Mouse (Mus musculus): ENCODE measurements around the gene 2810459M11Rik. TPM values are rescaled to one million over a fixed set of nuclear protein-coding genes. Genes with fewer than 3 reads are reported as not detected.
"Not testable (repeated sequence)": the region's sequence is repeated elsewhere in the genome, so short reads cannot be mapped to it uniquely, and the experiment has no call there.

2810459M11Rik gene
- polyA plus RNA-seq (2016; fragmentation: Nextera tagmentation; extraction: Ambion mirVana) = 1.1 and 1.6 TPM in 2 replicates

DNA sequence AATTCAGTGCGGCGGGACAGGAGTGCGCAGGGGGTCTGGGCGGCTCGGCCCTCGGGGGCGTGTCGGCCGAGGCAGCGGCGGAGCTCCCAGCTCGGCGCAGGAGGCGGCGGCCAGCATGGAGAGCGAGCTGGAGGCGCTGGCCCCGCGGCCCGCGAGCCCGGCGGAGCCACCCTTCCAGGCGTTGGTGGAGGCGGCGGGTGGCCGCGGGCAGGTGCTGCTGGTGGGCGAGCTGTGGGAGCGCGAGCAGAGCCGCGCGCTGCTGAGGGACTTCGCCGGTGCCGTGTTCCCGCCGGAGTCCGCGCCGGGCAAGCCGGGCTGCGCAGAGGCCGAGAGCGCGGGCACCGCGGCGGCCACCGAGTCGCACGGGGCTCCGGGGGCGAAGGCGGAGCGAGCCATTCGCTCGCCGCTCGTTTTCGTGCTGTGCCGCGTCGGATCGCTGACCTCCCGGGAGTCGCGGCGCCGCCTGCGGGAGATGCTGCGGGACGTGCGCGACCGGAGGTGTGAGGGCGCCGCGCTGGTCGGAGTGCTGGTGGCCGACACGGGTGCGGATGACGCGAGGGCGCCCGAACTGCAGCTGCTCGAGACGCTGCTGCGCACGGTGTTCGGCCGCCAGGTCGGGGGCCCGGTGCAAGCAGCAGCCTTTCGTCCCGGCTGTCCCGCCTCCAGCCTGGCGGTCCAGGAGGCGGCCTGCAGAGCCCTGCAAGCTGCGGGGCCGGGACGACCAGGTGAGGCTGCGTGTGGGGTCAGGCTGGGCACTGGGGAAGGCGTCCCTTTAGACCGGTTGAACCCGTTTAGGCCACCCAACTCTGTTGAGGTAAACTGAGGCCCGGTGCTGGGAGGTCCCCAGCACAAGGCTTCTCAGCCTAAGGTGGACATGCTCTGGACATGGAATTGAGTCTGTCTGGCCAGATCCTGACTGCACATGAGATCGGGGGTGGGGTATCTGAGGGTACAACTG is at the start of gene 2810459M11Rik:
Gene 2810459M11Rik (plus strand): TSS at position 16 of the 958 bp plus-strand sequence.
- Histone ChIP-seq H3K4me1 (0 out of 2 replicates have a peak, but pooled peaks cover 3% of the 10 kb centered on the region), H3K27me3 (replicated peaks) (peaks cover 46% of the 10 kb centered on the region), H3K4me2 (replicated peaks) (peak within 1 kb of the TSS; percentile 99), H3K36me3 (no peaks in the 10 kb centered on the region), H3K9me3 (peaks cover 8% of the 10 kb centered on the region; the same call in 1 of the 2 replicates), H3K27ac (no peak within 1 kb of the TSS), H3K4me3 (peak within 1 kb of the TSS; percentile 59), H3K9ac (peak within 1 kb of the TSS; percentile 66)
- ATAC-seq (ENCODE audit: low FRiP score, low read depth) = peak; percentile 89
- WGBS = under 1% methylated on average over 106 of the region's 110 CpGs

GRCm38 (mm10) chr1:85997221-85997620 is 48.4 kb upstream of the 2810459M11Rik start:
- no peaks in the 10 kb centered on the region for H3K4me1 ChIP-seq
- no peak overlapping the region for H3K9ac ChIP-seq
- no peak for ATAC-seq (ENCODE audit: low FRiP score, low read depth)
- no peaks in the 10 kb centered on the region for H3K36me3 ChIP-seq
- H3K9me3 ChIP-seq = 0 out of 2 replicates have a peak, but pooled peaks cover 5% of the 10 kb centered on the region
- no peak overlapping the region for H3K4me2 ChIP-seq (replicated peaks)
- WGBS = 100% methylated on average over 1 of the region's 1 CpGs
- no peak overlapping the region for H3K4me3 ChIP-seq
- H3K27ac ChIP-seq = no peak overlapping the region
- H3K27me3 ChIP-seq (replicated peaks) = no peaks in the 10 kb centered on the region

DNA sequence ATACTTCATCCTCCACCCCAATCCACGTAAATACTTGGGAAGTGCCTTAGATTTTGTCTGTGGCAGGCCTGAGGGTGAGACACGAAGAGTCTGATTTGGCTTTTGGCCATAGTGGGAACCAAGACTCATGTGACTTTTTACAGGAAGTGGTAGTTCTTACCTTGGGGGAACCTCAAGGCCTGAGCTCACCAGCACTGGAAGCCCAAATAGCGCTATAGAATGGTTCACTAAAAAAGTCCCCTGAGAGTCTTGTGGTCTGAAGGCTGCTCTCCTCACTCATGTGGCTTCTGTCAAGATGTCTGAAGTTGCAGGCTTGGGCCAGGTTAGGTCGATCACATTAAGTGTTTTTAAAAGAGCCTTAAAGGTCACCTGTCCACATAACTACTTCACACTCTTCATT is 47.7 kb upstream of the 2810459M11Rik start:
- H3K4me3 ChIP-seq = no peak overlapping the region
- WGBS = 85% methylated on average over 4 of the region's 4 CpGs

DNA sequence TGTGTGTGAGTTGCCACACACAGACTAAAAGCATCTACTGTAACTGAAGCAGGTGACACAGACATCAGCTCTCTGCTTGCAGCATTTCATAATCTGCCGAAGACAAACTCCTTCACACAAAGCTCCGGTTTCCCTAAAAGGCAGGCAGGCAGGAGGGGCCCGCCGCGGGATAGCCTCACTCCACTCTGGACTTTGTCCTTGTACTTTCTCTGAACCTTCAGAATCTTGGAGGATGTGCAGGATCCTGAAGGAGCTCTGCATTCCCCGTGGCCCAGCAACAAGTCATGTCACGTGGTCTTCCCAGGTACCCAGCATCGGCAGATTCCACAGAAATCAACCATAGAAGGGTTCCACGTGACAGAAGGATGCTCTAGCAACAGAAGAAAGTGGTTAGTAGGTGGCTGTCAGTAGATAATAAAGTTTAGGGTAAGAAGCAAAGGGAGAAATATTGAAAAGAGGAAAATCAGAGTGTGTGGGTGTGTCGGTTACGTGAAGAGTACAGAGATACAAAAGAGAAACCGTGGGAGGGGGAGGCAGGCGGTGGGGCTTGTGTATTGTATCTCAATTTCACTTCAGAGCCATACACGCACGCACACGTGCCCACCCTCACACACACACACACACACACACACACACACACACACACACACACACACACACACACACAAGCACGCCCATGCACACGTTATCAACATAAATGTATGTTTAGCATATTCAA is 45.7 kb upstream of the 2810459M11Rik start:
- no peak for ATAC-seq (ENCODE audit: low FRiP score, low read depth)
- H3K9ac ChIP-seq = no peak overlapping the region
- no peak overlapping the region for H3K4me3 ChIP-seq
- H3K4me1 ChIP-seq = no peaks in the 10 kb centered on the region
- 0 out of 2 replicates have a peak, but pooled peaks cover 5% of the 10 kb centered on the region for H3K9me3 ChIP-seq
- no peaks in the 10 kb centered on the region for H3K27me3 ChIP-seq (replicated peaks)
- no peak overlapping the region for H3K27ac ChIP-seq
- H3K36me3 ChIP-seq = no peaks in the 10 kb centered on the region
- no peak overlapping the region for H3K4me2 ChIP-seq (replicated peaks)
- 90% methylated on average over 15 of the region's 18 CpGs for WGBS

More for the DNA sequence above, 47.7 kb upstream of the 2810459M11Rik start:
- no peaks in the 10 kb centered on the region for H3K4me1 ChIP-seq
- H3K36me3 ChIP-seq = no peaks in the 10 kb centered on the region
- H3K27ac ChIP-seq = no peak overlapping the region
- H3K27me3 ChIP-seq (replicated peaks) = no peaks in the 10 kb centered on the region
- ATAC-seq (ENCODE audit: low FRiP score, low read depth) = no peak
- H3K4me2 ChIP-seq (replicated peaks) = no peak overlapping the region
- 0 out of 2 replicates have a peak, but pooled peaks cover 5% of the 10 kb centered on the region for H3K9me3 ChIP-seq
- no peak overlapping the region for H3K9ac ChIP-seq

- Histone ChIP-seq H3K9me3 (no peaks in the 10 kb centered on the region), H3K27me3 (replicated peaks) (no peaks in the 10 kb centered on the region), H3K27ac (no peak overlapping the region), H3K36me3 (no peaks in the 10 kb centered on the region), H3K4me2 (replicated peaks) (no peak overlapping the region), H3K9ac (no peak overlapping the region), H3K4me3 (no peak overlapping the region), H3K4me1 (no peaks in the 10 kb centered on the region)
- ATAC-seq (ENCODE audit: low FRiP score, low read depth) = no peak
- WGBS = 94% methylated on average over 10 of the region's 10 CpGs
Observed at GRCm38 (mm10) chr1:86005540-86005939, 40.1 kb upstream of the 2810459M11Rik start.

GRCm38 (mm10) chr1:86006040-86006439 is 39.6 kb upstream of the 2810459M11Rik start:
- no peak overlapping the region for H3K27ac ChIP-seq
- H3K9me3 ChIP-seq = no peaks in the 10 kb centered on the region
- H3K4me1 ChIP-seq = no peaks in the 10 kb centered on the region
- 92% methylated on average over 6 of the region's 6 CpGs for WGBS
- H3K27me3 ChIP-seq (replicated peaks) = no peaks in the 10 kb centered on the region
- H3K4me2 ChIP-seq (replicated peaks) = no peak overlapping the region
- no peaks in the 10 kb centered on the region for H3K36me3 ChIP-seq
- H3K9ac ChIP-seq = no peak overlapping the region
- no peak for ATAC-seq (ENCODE audit: low FRiP score, low read depth)
- H3K4me3 ChIP-seq = no peak overlapping the region

- Histone ChIP-seq H3K4me1 (no peaks in the 10 kb centered on the region), H3K27me3 (replicated peaks) (no peaks in the 10 kb centered on the region), H3K27ac (no peak overlapping the region), H3K9ac (no peak overlapping the region), H3K4me2 (replicated peaks) (no peak overlapping the region), H3K36me3 (no peaks in the 10 kb centered on the region), H3K9me3 (no peaks in the 10 kb centered on the region), H3K4me3 (no peak overlapping the region)
- peak; percentile 66 for ATAC-seq (ENCODE audit: low FRiP score, low read depth)
- WGBS = 2% methylated on average over 7 of the region's 7 CpGs
Observed at GRCm38 (mm10) chr1:86007778-86008177, 37.9 kb upstream of the 2810459M11Rik start.

DNA sequence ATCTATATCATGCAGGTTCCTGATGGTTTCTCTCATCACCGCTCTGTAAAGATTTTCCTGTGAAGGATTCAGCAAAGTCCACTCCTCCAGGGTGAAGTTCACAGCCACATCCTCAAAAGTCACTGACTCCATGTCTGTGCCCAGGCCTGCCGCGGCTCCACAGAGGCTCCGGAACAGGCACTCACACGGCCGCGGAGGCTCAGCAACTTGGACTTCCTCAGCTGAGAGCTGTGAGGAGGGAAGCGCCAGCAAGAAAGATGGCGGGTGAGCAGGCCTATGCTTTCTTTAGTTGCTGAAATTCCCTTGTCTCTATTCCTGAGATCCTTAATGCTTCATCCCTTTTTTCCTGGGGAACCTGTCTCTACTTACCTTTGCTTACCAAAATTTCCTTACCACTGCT is 29.9 kb upstream of the 2810459M11Rik start:
- not testable (repeated sequence) for H3K9me3 ChIP-seq; ATAC-seq (ENCODE audit: low FRiP score, low read depth); H3K4me3 ChIP-seq; H3K27ac ChIP-seq; H3K36me3 ChIP-seq; H3K4me2 ChIP-seq (replicated peaks); H3K4me1 ChIP-seq; H3K9ac ChIP-seq
- H3K27me3 ChIP-seq (replicated peaks) = peaks cover 28% of the 10 kb centered on the region
- WGBS = 97% methylated on average over 9 of the region's 9 CpGs

- Histone ChIP-seq H3K27ac (no peak within 1 kb of the TSS), H3K9ac (no peak within 1 kb of the TSS), H3K9me3 (no peaks in the 10 kb centered on the region), H3K27me3 (replicated peaks) (peaks cover 28% of the 10 kb centered on the region), H3K4me3 (no peak within 1 kb of the TSS), H3K36me3 (no peaks in the 10 kb centered on the region), H3K4me2 (replicated peaks) (no peak within 1 kb of the TSS), H3K4me1 (no peaks in the 10 kb centered on the region; the same call in 1 of the 2 replicates)
- ATAC-seq (ENCODE audit: low FRiP score, low read depth) = no peak
- WGBS = 92% methylated on average over 8 of the region's 8 CpGs
Observed at GRCm38 (mm10) chr1:86016516-86016915, 29.1 kb upstream of the 2810459M11Rik start, which contains the start of gene Spata3. Gene Spata3, plus strand, starts transcription at chr1:86016816.

- Histone ChIP-seq H3K4me1 (no peaks in the 10 kb centered on the region; the same call in 1 of the 2 replicates), H3K9me3 (no peaks in the 10 kb centered on the region), H3K27ac (no peak overlapping the region), H3K9ac (peak overlapping the region; percentile 64), H3K27me3 (replicated peaks) (peaks cover 28% of the 10 kb centered on the region), H3K4me2 (replicated peaks) (peak overlapping the region; percentile 91), H3K4me3 (peak overlapping the region; percentile 51), H3K36me3 (no peaks in the 10 kb centered on the region)
- WGBS = 3% methylated on average over 60 of the region's 60 CpGs
- ATAC-seq (ENCODE audit: low FRiP score, low read depth) = peak; percentile 79
Observed at GRCm38 (mm10) chr1:86018235-86019055, 27.2 kb upstream of the 2810459M11Rik start.

DNA sequence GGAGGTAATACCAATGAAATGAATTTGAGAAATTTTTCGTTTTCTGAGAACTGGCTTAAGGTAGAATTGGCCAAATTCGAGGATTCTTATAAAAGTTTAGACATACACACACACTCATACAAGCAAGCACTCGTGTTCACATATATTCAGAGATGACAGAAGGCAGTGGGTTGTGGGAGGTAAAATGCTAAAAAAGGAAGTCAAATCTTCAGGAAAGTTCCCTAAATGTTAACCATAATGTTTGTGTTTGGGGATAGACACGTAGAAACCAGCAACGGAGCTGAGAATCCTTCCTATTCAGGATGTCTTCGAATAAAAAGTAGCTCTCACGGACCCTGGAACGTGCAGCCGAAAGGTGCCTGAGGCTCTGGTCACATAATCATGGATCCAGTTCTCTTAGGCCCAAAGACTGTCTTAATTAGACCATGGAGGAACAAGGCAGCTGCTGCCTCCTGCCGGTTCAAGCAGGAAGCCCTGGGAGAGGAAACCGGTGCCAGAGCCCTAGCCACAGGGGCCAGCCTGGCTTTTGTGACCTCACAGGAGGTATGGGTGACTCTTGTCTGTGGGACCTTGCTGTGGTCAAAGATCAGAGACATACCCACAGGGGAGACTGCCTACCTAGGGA is 24.2 kb upstream of the 2810459M11Rik start:
- Histone ChIP-seq H3K9ac (no peak overlapping the region), H3K9me3 (no peaks in the 10 kb centered on the region), H3K4me1 (no peaks in the 10 kb centered on the region; the same call in 1 of the 2 replicates), H3K4me2 (replicated peaks) (no peak overlapping the region), H3K27ac (no peak overlapping the region), H3K4me3 (no peak overlapping the region), H3K27me3 (replicated peaks) (peaks cover 28% of the 10 kb centered on the region), H3K36me3 (no peaks in the 10 kb centered on the region)
- 71% methylated on average over 11 of the region's 11 CpGs for WGBS
- ATAC-seq (ENCODE audit: low FRiP score, low read depth) = no peak

All from neural tube, embryonic 12.5 days (tissue).